Mouse (Mus musculus): ENCODE measurements at regions not wholly inside any gene's neighbourhood (a gene's known extent, or its start where the extent isn't known, plus 50 kb on each side); places are given as distances from the start of the nearest gene placed in this dataset.
A peak's percentile ranks its signal among the peaks of the same experiment; 100 is the strongest.

GRCm38 (mm10) chr13:116619105-116619504, 309.6 kb upstream of the Isl1 start:
- no peak for DNase-seq

GRCm38 (mm10) chr13:116596346-116596745, 286.9 kb upstream of the Isl1 start:
- DNase-seq: no peak

- DNase-seq: no peak
Measured at GRCm38 (mm10) chr13:116595512-116595911, 286.0 kb upstream of the Isl1 start.

DNA sequence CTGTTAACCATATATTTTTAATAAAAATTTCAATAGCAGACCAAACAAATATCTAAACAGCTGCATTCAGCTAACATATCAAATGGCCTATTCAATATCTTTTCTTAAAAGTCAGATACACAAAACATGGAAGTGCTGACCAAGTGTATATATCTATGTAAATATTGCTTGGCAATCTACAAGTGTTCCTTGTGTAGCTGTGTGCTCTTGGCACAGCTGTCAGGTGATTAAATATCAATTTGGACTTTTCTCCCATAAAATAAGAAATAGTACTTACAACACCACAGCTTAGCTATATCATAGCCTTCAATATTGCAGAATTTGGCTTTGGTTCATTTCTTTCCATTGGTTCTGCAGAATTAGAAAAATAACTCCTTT, 266.5 kb upstream of the Isl1 start:
- no peak for DNase-seq

DNA sequence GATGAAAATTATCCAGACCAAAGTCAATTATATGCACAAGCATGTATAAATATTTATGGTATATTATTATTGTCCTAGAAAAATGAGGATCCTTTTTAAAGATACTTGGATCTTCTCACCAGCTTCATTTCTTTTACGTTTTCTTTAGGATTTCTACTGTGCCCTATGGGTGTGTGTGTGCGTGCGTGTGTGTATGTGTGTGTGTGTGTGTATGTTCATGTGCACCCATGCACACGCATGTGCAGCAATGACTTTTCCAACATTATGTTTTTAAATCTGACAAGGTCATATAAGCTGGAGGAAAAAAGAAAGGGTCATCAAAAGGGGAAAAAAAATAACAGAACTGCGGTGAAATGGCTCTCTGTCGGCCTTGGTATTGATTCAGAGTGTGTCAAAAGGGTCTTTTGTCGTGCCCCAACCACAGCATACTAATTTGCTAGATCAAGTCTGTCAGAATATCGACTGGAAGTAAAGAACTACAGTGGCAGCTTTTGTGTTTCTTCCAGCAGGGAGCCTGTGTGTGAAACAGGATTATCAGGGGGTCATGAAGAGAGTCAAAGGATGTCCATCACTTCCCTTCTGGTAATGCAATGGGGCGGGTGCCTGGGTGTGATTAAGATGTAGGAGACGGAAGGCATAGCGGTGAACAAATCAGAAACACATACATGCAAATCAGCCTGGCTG, 265.9 kb upstream of the Isl1 start:
- no peak for DNase-seq

GRCm38 (mm10) chr13:116555053-116555452, 245.6 kb upstream of the Isl1 start:
- no peak for DNase-seq

DNA sequence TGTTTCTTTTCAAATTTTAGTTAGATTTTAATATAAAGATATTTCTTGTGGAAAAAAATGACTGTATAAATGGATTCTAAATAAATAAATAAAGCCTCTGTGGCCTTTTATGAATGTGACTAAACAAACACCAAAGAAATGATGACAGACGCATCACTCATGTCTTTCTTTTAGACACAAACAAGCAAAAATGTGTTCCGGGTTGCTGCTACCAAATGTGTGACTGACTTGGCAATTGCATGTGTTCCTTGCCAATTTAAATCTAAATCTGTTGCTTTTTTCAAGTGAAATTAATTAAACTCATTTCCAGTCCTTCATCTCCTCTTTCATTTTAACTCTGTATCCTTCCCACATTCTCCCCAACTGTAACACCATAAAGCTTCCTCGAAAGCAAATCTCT, 225.7 kb upstream of the Isl1 start:
- DNase-seq: no peak

GRCm38 (mm10) chr13:116533163-116533562, 223.7 kb upstream of the Isl1 start:
- no peak for DNase-seq

DNA sequence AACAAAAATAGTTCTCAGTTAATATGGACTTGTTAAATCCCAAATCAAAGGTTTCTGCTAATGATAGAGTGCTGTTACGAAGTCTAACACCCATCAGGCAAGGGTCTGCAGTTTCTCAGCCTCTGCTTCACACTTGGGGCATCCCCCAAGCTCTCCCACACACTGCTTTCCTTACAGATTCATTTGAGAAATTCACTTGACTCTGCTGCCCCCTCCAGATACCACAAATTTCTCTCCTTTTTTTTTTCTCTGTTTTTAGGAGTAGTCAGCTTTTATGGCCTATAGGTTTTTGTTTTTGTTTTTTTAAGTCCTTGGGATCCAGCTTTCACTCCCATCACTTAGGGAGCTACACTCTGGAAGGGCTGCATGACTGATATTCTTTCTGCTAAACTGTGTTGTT, 218.8 kb upstream of the Isl1 start:
- no peak for DNase-seq

- DNase-seq: no peak
Measured at GRCm38 (mm10) chr13:116527037-116527436, 217.5 kb upstream of the Isl1 start.

GRCm38 (mm10) chr13:116523713-116524303, 214.3 kb upstream of the Isl1 start:
- no peak for DNase-seq

- DNase-seq: no peak
Measured at GRCm38 (mm10) chr13:116514640-116515311, 205.3 kb upstream of the Isl1 start.

DNA sequence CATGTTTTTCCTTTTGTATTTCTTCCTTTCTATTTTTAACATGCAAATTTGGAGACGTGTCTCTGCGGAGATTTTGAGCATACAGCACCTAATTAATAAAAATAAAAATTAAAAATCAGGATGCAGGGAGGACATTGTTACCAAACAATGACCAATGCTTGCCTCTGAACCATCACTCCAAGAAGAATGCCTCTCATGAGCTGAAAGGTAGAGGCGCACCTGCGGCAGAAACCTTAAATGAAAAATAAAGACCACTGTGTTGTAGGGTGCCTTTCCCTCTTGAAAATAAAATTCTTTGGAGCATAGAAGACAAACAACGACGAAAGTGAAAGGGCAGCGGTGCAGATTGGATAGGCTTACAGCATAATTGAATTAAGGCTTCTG, 204.8 kb upstream of the Isl1 start:
- DNase-seq: no peak

DNA sequence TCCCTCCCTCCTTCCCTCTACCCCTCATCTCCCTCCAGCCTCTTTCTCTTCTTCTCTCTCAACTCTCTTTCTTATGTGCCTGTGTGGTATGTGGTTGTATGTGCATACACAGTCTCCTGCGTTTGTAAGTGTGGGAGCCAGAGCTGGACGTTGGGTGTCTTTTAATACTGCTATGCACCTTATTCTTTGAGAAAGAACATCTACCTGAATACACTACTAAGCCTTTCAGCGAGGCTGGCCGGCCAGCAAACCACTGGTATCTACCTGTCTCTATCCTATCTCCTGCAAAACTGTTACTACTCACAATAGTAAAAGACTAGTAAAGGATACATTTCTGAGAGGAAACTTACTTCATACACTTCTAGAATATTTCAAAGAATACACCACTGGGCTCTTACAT, 202.9 kb upstream of the Isl1 start:
- DNase-seq: no peak

DNA sequence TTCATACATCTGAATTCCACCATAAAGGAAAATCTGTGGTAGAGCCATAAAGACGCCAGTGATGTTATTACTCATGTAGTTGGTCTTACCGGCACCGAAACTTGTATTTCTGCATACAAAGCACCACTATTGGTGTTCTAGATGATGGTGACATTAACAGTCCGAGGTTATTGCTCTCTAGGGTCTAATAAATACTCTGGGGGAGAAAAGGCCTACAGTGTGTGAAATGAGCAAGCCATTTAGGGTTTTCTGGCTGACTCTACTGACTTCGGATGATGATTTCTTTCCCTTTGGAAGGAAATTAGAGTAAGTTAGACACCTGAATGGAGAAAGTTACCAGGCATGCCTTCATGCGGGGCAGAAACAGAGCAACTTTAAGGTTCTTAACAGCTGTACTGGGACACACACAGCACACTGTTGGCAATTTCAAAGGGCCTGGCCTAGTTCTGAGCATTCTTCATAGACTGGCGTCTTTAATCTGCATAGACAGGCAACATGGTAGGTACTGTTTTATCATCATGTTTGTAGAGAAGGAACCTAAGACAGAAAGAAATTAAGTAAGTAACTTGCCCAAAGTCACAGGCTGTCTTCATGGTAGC, 198.8 kb upstream of the Isl1 start:
- DNase-seq: no peak

- DNase-seq: no peak
Measured at GRCm38 (mm10) chr13:116497659-116498414, 188.3 kb upstream of the Isl1 start.

DNA sequence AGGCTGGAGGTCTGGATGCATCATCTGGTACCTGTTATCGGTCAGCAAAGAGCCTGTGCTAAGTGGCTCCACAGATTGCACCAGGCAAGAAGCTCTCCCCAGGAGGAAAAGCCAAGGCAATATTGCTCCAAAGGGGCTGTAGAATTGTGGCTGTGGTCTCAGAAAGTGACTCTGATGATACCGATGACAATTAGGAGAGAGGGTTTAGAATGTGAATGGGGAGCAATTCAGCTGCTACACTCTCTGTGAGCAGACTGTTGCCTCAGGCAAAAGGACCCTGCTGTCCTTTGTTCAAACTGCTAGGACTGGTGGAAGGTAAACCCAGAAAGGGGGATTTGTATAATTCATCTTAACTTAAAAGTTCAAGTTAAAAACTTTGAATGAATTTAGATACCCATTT, 186.2 kb upstream of the Isl1 start:
- no peak for DNase-seq

- DNase-seq: no peak
Measured at GRCm38 (mm10) chr13:116489420-116489819, 179.9 kb upstream of the Isl1 start.

- no peak for DNase-seq
Measured at GRCm38 (mm10) chr13:116474611-116475010, 165.1 kb upstream of the Isl1 start.

DNA sequence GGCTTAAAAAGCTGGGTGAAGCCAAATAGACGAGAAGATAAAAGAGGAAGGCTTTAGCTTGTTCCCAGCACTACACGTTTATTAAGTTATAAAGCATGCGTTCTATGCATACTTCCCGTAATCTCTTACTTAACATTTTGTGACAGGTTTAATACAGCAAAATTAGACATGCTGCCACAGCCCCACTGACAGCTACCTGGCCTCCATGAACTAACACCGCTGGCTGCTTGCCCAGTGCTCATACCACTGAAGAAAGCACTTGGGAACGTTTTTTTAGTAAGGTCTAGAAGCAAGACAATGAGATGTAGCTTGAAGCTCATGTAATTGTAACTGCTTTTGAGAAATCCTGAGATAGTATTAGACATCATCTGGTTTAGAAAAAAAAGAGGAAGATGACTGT, 152.3 kb upstream of the Isl1 start:
- DNase-seq: no peak

DNA sequence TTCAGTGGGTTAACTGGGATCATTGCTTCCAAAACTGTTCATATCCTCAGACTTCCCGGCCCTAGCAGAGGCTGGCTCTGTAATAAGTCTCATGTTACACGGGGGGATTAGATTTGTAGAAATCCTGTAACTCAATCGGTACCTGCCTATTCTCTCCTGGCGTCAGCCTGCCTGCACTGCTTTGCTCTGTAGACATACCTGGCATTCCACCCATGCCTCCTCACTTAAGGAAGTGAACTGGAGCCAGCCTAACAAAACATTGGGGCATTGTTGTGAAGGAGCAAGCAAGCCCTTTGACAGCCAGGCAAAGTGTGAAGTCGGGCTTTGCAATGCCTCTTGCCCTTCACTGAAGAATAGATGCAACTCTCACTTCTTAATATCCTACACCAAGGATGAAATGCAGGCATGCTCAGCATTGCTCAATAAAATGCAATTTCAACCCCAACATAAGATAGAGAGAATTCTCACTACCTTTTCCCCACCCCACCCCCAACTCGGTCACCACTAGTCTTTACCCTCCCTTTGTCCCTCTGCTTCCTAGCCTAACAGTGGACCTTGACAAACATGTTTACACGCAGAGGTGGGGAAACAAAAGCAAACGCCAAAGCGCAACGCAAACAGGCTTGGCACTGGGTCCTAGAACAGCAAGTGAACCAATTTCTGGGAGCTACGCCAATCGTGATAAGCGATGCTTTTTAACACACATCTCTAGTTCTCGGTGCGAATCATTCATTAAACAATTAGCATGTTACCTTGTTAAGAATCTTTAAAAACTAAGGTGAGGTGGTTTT, 133.9 kb upstream of the Isl1 start:
- DNase-seq: no peak

- DNase-seq: no peak
Measured at GRCm38 (mm10) chr13:116417768-116418167, 108.3 kb upstream of the Isl1 start.

GRCm38 (mm10) chr13:116414473-116414872, 105.0 kb upstream of the Isl1 start:
- peak; percentile 1 for DNase-seq

Data from cerebellum, adult 11-12 months (tissue).